Mouse (Mus musculus): ENCODE results near the gene Nepn. TPM values are rescaled to one million over a fixed set of nuclear protein-coding genes. Genes with fewer than 3 reads are reported as not detected.

Nepn gene
- polyA plus RNA-seq, 1 experiment = 0.12 TPM

DNA sequence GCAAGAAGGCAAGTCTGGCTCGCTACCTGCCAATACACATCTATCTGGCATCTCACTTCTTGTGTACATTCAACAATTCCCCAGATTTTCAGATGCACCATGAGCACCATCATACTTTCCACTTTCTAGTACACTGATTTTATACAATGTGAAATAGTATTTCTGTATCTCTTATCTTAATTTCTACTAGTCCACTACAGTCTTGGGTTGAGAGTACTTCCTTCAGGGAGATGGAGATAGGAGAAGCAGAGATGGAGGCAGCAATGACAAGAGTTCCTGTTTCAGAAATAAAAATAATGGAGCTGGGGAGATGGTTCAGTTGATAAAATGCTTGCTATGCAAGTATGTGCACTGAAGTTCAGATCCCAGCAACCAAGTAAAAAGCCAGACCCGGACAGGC lies 11.0 kb upstream of the Nepn start:
- Histone ChIP-seq H3K4me1 (ENCODE audit: control insufficient read depth, insufficient read depth, low read length) (peaks cover 6% of the 10 kb centered on the region), H3K4me3 (replicated peaks; ENCODE audit: extremely low read depth, low read depth, low read length) (no peak overlapping the region)
- TF ChIP-seq CTCF (IDR thresholded peaks at IDR 0.05; ENCODE audit: insufficient read depth, low read length) (no peak), POLR2A (IDR thresholded peaks at IDR 0.05; ENCODE audit: borderline replicate concordance, extremely low read depth, low read depth, low read length) (no peak)
- no peak for DNase-seq
- 86% methylated on average over 2 of the region's 2 CpGs for WGBS

DNA sequence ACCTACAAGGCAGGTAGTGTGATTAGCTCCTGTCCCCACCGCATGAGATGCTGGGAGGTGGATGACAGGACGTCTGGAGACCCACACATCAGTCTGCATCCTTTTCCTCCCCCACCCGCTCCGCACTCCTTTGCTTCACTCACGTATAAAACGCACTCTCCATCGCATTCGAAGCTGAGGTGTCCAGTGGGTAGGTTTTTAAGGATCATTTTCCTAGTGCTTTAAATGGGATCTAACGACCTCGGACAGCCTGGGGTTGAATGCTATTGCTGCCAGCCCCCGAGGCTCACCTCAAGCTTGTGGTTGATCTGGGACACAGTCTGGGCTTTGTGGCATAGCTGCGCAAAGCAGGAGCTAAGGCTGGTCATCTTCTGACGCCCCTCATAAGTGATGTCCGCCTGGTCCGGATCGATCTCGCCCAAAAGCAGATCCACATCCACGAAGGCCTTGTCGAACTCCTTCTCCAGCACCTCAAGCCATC lies 7.4 kb upstream of the Nepn start:
- TF ChIP-seq CTCF (IDR thresholded peaks at IDR 0.05; ENCODE audit: insufficient read depth, low read length) (no peak), POLR2A (IDR thresholded peaks at IDR 0.05; ENCODE audit: borderline replicate concordance, extremely low read depth, low read depth, low read length) (no peak)
- peak overlapping the region; percentile 90 for H3K4me3 ChIP-seq (replicated peaks; ENCODE audit: extremely low read depth, low read depth, low read length)
- H3K4me1 ChIP-seq (ENCODE audit: control insufficient read depth, insufficient read depth, low read length) = peaks cover 8% of the 10 kb centered on the region
- under 1% methylated on average over 19 of the region's 19 CpGs for WGBS
- DNase-seq = no peak

DNA sequence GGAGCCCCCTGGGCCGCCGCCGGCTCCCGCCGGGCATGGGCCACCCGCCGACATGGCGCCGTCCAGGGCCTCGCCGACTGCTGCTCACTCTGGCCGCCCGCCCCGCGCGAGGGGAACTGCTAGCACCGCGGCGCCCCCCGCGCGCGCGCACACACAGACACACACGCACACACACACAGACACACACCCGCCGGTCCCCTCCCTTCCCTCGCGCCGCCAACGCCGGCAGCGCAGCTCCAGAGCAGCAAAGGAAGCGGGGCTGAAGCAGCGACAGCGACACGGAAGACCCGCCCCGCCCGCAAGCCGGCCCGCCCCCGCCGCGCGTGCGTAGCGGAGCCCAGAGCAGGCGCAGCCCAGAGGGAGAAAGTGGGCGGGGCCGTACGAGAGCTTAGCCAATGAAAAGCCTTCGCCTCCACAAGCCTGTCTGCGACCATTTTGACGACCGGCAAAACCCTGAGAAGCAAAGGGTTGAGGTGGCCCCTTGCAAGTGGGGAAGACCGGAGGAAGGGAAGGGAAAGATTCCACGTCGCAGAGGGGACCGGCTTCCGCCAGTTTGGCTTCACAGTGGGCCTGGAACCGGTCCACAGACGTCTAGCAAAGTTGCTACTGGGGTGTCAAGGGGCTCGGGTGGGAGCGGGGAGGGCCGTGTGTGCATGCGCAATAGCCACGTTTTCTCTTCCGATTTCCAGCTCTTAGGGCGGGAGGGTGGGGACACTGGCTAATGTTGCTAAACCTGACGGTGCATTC lies 6.8 kb upstream of the Nepn start, which contains the start of gene Gopc:
Gopc (minus strand) TSS at position 280 of the 747 bp plus-strand sequence.
- under 1% methylated on average over 63 of the region's 71 CpGs for WGBS
- H3K4me1 ChIP-seq (ENCODE audit: control insufficient read depth, insufficient read depth, low read length) = peaks cover 8% of the 10 kb centered on the region
- TF ChIP-seq POLR2A (IDR thresholded peaks at IDR 0.05; ENCODE audit: borderline replicate concordance, extremely low read depth, low read depth, low read length) (peak; percentile 60; the same call in 1 of the 2 replicates), CTCF (IDR thresholded peaks at IDR 0.05; ENCODE audit: insufficient read depth, low read length) (no peak)
- H3K4me3 ChIP-seq (replicated peaks; ENCODE audit: extremely low read depth, low read depth, low read length) = peak within 1 kb of the TSS; percentile 98
- DNase-seq = peak; percentile 97

DNA sequence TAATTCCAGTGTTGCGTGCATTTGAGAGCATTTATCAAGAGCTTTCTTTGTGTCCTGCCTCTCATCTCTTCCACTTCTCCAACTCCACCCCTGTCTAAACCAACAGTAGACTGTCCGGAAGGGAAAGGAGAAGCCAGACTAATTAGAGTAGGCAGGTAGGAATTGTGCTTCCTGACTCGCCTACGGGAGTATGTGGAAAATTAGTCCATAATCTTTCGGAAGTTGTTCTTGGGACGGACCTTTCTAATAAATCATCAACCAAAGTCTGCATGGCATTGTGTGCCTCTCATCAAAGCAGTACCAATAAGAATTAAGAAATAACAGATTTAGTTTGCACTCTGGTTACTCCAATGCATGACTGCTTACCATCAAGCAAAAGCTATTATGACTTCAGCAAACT lies 5.8 kb upstream of the Nepn start:
- WGBS = 52% methylated on average over 6 of the region's 6 CpGs
- DNase-seq = no peak
- TF ChIP-seq POLR2A (IDR thresholded peaks at IDR 0.05; ENCODE audit: borderline replicate concordance, extremely low read depth, low read depth, low read length) (no peak), CTCF (IDR thresholded peaks at IDR 0.05; ENCODE audit: insufficient read depth, low read length) (no peak)
- peak overlapping the region; percentile 98 for H3K4me3 ChIP-seq (replicated peaks; ENCODE audit: extremely low read depth, low read depth, low read length)
- peaks cover 8% of the 10 kb centered on the region for H3K4me1 ChIP-seq (ENCODE audit: control insufficient read depth, insufficient read depth, low read length)

DNA sequence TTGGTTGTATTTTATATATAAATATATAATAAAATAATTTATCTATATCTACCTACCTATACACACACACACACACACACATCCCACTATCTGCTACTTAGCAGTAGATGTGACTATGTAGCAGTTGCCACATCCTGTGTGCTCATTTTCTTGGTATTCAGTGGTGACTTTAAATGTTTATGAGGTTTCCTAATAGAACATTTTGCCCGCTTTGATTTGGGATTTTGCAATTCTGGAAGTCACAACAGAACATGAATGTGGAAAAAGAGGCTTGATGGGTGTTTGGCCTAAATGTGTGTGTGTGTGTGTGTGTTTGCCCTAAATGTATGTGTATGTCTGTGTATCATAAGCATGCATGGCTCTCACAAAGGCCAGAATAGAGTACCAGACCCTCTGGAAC lies 5.2 kb upstream of the Nepn start:
- no peak for TF ChIP-seq CTCF (IDR thresholded peaks at IDR 0.05; ENCODE audit: insufficient read depth, low read length)
- no peak for DNase-seq
- H3K4me1 ChIP-seq (ENCODE audit: control insufficient read depth, insufficient read depth, low read length) = peaks cover 8% of the 10 kb centered on the region
- H3K4me3 ChIP-seq (replicated peaks; ENCODE audit: extremely low read depth, low read depth, low read length) = no peak overlapping the region
- WGBS = 82% methylated on average over 1 of the region's 1 CpGs

- WGBS = 51% methylated on average over 8 of the region's 8 CpGs
- Histone ChIP-seq H3K4me3 (replicated peaks; ENCODE audit: extremely low read depth, low read depth, low read length) (no peak overlapping the region), H3K4me1 (ENCODE audit: control insufficient read depth, insufficient read depth, low read length) (peaks cover 8% of the 10 kb centered on the region)
- peak; percentile 42 for DNase-seq
- TF ChIP-seq CTCF (IDR thresholded peaks at IDR 0.05; ENCODE audit: insufficient read depth, low read length) (peak; percentile 72), POLR2A (IDR thresholded peaks at IDR 0.05; ENCODE audit: borderline replicate concordance, extremely low read depth, low read depth, low read length) (no peak)
Observed at GRCm38 (mm10) chr10:52384823-52385610, 3.8 kb upstream of the Nepn start.

- no peak overlapping the region for H3K4me3 ChIP-seq (replicated peaks; ENCODE audit: extremely low read depth, low read depth, low read length)
- H3K4me1 ChIP-seq (ENCODE audit: control insufficient read depth, insufficient read depth, low read length) = peaks cover 6% of the 10 kb centered on the region
- 55% methylated on average over 4 of the region's 4 CpGs for WGBS
- DNase-seq = no peak
- TF ChIP-seq CTCF (IDR thresholded peaks at IDR 0.05; ENCODE audit: insufficient read depth, low read length) (no peak), POLR2A (IDR thresholded peaks at IDR 0.05; ENCODE audit: borderline replicate concordance, extremely low read depth, low read depth, low read length) (no peak)
Observed at GRCm38 (mm10) chr10:52387192-52387591, 1.6 kb upstream of the Nepn start.

DNA sequence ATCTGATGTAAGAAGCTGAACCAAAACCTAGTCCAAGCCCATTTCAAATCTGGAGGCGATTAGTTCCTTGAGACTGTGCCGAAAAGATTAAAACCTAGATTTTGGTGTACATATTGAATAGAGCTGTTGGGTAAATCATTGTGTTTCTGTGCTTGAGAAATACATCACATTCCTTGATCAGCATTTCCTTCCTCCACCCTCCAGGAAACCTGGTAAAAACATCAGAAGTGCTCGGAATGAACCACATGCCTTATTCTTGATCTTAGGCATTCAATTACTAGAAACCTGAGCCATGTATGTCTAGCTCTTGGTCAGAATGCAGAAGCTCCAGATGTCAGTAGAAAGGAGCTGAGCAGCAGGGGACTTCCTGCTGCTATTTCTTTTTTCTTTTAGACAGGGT lies 666 bp downstream of the Nepn start:
- TF ChIP-seq CTCF (IDR thresholded peaks at IDR 0.05; ENCODE audit: insufficient read depth, low read length) = no peak
- no peak for TF ChIP-seq POLR2A (IDR thresholded peaks at IDR 0.05; ENCODE audit: borderline replicate concordance, extremely low read depth, low read depth, low read length)
- 56% methylated on average over 3 of the region's 3 CpGs for WGBS
- no peak for DNase-seq
- Histone ChIP-seq H3K4me1 (ENCODE audit: control insufficient read depth, insufficient read depth, low read length) (no peaks in the 10 kb centered on the region), H3K4me3 (replicated peaks; ENCODE audit: extremely low read depth, low read depth, low read length) (no peak overlapping the region)

- DNase-seq = no peak
- H3K4me3 ChIP-seq (replicated peaks; ENCODE audit: extremely low read depth, low read depth, low read length) = no peak overlapping the region
- no peaks in the 10 kb centered on the region for H3K4me1 ChIP-seq (ENCODE audit: control insufficient read depth, insufficient read depth, low read length)
- TF ChIP-seq CTCF (IDR thresholded peaks at IDR 0.05; ENCODE audit: insufficient read depth, low read length) (no peak), POLR2A (IDR thresholded peaks at IDR 0.05; ENCODE audit: borderline replicate concordance, extremely low read depth, low read depth, low read length) (no peak)
- 65% methylated on average over 2 of the region's 2 CpGs for WGBS
Observed at GRCm38 (mm10) chr10:52391208-52391607, 2.4 kb downstream of the Nepn start.
